Mouse (Mus musculus): Measurements from ENCODE around the gene Id3.
A peak's percentile ranks its signal among the peaks of the same experiment; 100 is the strongest.

The Id3 gene

GRCm38 (mm10) chr4:136124581-136124980 is 18.7 kb upstream of the Id3 start:
- no peak for DNase-seq (ENCODE audit: low read depth, low spot score)

GRCm38 (mm10) chr4:136125458-136125857 is 17.8 kb upstream of the Id3 start:
- no peak for DNase-seq (ENCODE audit: low read depth, low spot score)

GRCm38 (mm10) chr4:136126019-136126418 is 17.3 kb upstream of the Id3 start:
- no peak for DNase-seq (ENCODE audit: low read depth, low spot score)

GRCm38 (mm10) chr4:136127670-136128069 is 15.6 kb upstream of the Id3 start:
- DNase-seq (ENCODE audit: low read depth, low spot score), result no peak

- peak; percentile 56 for DNase-seq (ENCODE audit: low read depth, low spot score)
Observed at GRCm38 (mm10) chr4:136129842-136130241, 13.5 kb upstream of the Id3 start.

GRCm38 (mm10) chr4:136133801-136134200 is 9.5 kb upstream of the Id3 start:
- DNase-seq (ENCODE audit: low read depth, low spot score), result no peak

GRCm38 (mm10) chr4:136134418-136134977 is 8.8 kb upstream of the Id3 start:
- DNase-seq (ENCODE audit: low read depth, low spot score), result no peak

GRCm38 (mm10) chr4:136134978-136135873 is 8.1 kb upstream of the Id3 start:
- DNase-seq (ENCODE audit: low read depth, low spot score), result no peak

- no peak for DNase-seq (ENCODE audit: low read depth, low spot score)
Observed at GRCm38 (mm10) chr4:136135874-136136728, 7.2 kb upstream of the Id3 start.

- no peak for DNase-seq (ENCODE audit: low read depth, low spot score)
Observed at GRCm38 (mm10) chr4:136139326-136140110, 3.8 kb upstream of the Id3 start.

- peak; percentile 92 for DNase-seq (ENCODE audit: low read depth, low spot score)
Observed at GRCm38 (mm10) chr4:136140327-136141250, 2.7 kb upstream of the Id3 start.

GRCm38 (mm10) chr4:136142267-136143192 is 767 bp upstream of the Id3 start:
- DNase-seq (ENCODE audit: low read depth, low spot score), result no peak

GRCm38 (mm10) chr4:136144126-136144926 is 1.0 kb downstream of the Id3 start:
- peak; percentile 46 for DNase-seq (ENCODE audit: low read depth, low spot score)

- DNase-seq (ENCODE audit: low read depth, low spot score), result no peak
Observed at GRCm38 (mm10) chr4:136144927-136145292, 1.6 kb downstream of the Id3 start.

GRCm38 (mm10) chr4:136145362-136145885 is 2.1 kb downstream of the Id3 start:
- DNase-seq (ENCODE audit: low read depth, low spot score), result no peak

GRCm38 (mm10) chr4:136145991-136146711 is 2.9 kb downstream of the Id3 start:
- no peak for DNase-seq (ENCODE audit: low read depth, low spot score)

- DNase-seq (ENCODE audit: low read depth, low spot score), result peak; percentile 99
Observed at GRCm38 (mm10) chr4:136146712-136147154, 3.4 kb downstream of the Id3 start.
